Mouse (Mus musculus): ENCODE measurements around the gene Gm13278.
"Not testable (repeated sequence)": the region's sequence is repeated elsewhere in the genome, so short reads cannot be mapped to it uniquely, and the experiment has no call there.

DNA sequence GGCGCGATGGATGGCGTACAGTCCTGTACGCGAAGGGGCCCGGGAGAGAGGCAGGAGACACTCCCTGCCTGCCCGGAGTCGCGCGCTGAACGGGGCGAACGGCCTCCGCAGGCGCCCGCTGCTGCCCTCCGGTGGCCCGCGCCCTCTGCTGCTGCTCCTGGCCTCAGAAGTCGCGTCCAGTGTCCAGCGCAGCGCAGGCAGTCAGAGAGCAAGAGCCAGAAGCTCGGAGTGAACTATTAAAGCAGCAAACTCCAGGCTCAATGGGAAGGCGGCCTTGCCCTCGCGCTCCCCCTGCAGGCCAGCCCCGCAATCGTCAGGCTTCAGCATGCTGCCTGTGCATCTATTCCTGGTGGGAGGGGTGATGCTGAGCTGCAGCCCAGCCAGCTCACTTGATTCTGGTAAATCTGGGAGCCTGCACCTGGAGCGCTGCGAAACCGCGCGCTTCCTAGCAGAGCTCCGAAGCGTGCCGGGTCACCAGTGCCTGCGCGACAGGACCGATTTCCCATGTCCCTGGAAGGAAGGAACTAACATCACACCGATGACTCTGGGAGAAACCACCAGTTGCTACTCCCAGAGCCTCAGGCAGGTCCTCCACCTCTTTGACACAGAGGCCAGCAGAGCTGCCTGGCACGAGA lies 27.8 kb upstream of the Gm13278 start:
- TF ChIP-seq CTCF, POLR2A (IDR thresholded peaks at IDR 0.05; ENCODE audit: insufficient read depth, low read depth, low read length): not testable (repeated sequence)
